Mouse (Mus musculus) kidney, adult 8-10 months (tissue): ENCODE measurements around the gene 2210010C04Rik.
"Not testable (repeated sequence)": the region's sequence is repeated elsewhere in the genome, so short reads cannot be mapped to it uniquely, and the experiment has no call there.

Experiments used
- DNase-seq, 2 experiments: peaks; one replicate each; pipeline ENCODE4 v3.0.0; 2022

The 2210010C04Rik gene

DNA sequence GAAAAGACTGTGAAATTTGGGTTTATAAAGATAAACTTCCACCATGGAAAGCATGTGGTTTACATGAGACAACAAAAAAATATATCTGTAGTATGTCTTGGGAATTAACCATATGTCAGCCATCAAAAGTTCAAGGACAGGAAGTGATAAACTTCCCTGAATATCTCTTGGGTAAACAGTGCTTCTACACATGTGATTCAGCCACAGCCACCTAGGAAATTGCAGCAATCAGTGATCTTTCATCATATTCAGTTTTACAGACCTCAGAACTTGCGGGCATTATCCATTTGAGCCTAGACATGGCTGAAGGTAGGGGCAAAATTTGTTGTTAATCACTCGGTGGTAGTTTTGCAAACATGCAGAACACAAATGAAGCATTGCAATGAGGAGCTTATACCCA is 16.7 kb downstream of the 2210010C04Rik start:
- no peak for DNase-seq

DNA sequence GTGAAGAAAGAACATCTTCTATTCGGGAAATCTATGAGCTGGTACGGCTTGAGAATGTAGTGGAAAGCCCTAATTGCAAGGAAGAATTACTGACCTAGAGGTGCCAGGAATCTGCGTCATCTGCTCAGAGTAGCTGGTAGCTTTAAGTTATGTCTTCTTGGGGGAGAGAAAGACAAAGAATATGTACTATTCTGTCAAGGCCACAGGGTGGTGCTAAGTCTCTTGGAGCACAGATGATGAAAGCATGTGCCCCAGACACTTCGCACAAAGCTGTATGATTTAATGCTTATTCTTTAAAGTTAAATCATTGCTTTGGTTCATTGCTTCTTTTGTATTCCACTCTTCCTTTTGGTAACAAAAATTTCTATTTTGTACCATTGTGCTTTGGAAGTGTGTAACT is 20.2 kb downstream of the 2210010C04Rik start:
- no peak for DNase-seq

- not testable (repeated sequence) for DNase-seq
These were observed 35.9 kb downstream of the 2210010C04Rik start, which contains the start of gene Gm2663 for GRCm38 (mm10) chr6:40999379-40999778. TSS of gene Gm2663 (minus strand) at chr6:40999479.
